Mouse (Mus musculus): ENCODE measurements around the gene Pnma1. TPM values are rescaled to one million over a fixed set of nuclear protein-coding genes. Genes with fewer than 3 reads are reported as not detected.

Gene Pnma1
- total and polyA plus RNA-seq, 3 experiments: 0.31 to 0.46 TPM; not detected in 1

GRCm38 (mm10) chr12:84148622-84149012, 328 bp upstream of the Pnma1 start:
- no peak for TF ChIP-seq CTCF (IDR thresholded peaks at IDR 0.05 in 2 of 3, conservative IDR thresholded peaks at IDR 0.05 in 1 of 3; ENCODE audit: control insufficient read depth in 1 of 3, insufficient read depth in 1 of 3, low read depth in 2 of 3, low read length in 3 of 3, poor library complexity in 1 of 3, severe bottlenecking in 1 of 3)
- TF ChIP-seq POLR2A (IDR thresholded peaks at IDR 0.05; ENCODE audit: control insufficient read depth in 1 of 2, insufficient read depth in 1 of 2, low read depth in 1 of 2, low read length in 2 of 2, poor library complexity in 1 of 2): no peak
- TF ChIP-seq USF1 (IDR thresholded peaks at IDR 0.05; ENCODE audit: low read depth, low read length): no peak
- no peak for TF ChIP-seq GABPA (IDR thresholded peaks at IDR 0.05; ENCODE audit: low read depth, low read length)
- no peak for TF ChIP-seq GATA1 (IDR thresholded peaks at IDR 0.05; ENCODE audit: low read depth, low read length)
- no peak for TF ChIP-seq NRF1 (IDR thresholded peaks at IDR 0.05; ENCODE audit: insufficient read depth, low read depth, low read length, poor library complexity, severe bottlenecking)
- no peak for TF ChIP-seq KAT2A (conservative IDR thresholded peaks at IDR 0.05; ENCODE audit: low read depth, low read length)
- no peak for TF ChIP-seq MYB (IDR thresholded peaks at IDR 0.05; ENCODE audit: low read depth, low read length)
- no peak for TF ChIP-seq MXI1 (IDR thresholded peaks at IDR 0.05; ENCODE audit: low read depth, low read length)
- no peak for TF ChIP-seq MAZ (IDR thresholded peaks at IDR 0.05; ENCODE audit: low read depth, low read length)
- no peak for TF ChIP-seq SIN3A (IDR thresholded peaks at IDR 0.05; ENCODE audit: low read length)
- no peak for TF ChIP-seq MYC (IDR thresholded peaks at IDR 0.05; ENCODE audit: low read depth, low read length)
- no peak for TF ChIP-seq ZNF384 (IDR thresholded peaks at IDR 0.05; ENCODE audit: low read depth, low read length)
- Histone ChIP-seq H3K4me3 (ENCODE audit: control insufficient read depth in 1 of 2, insufficient read depth in 1 of 2, low read depth in 2 of 2, low read length in 2 of 2) (peak overlapping the region in 1 of 2 experiments; percentile 49; a peak in 2 of 4 replicates), H3K27me3 (ENCODE audit: control insufficient read depth in 1 of 2, insufficient read depth in 2 of 2, low read length in 2 of 2) (no peaks in the 10 kb centered on the region), H3K79me2 (ENCODE audit: control insufficient read depth, insufficient read depth, low read length, poor library complexity) (no peaks in the 10 kb centered on the region), H3K27ac (ENCODE audit: control insufficient read depth, low read depth, low read length) (no peak overlapping the region), H3K4me1 (ENCODE audit: control insufficient read depth in 1 of 2, insufficient read depth in 2 of 2, low read length in 2 of 2) (peaks cover 12 to 23% of the 10 kb centered on the region in 2 experiments), H3K9me3 (replicated peaks; ENCODE audit: insufficient read depth, low read length) (no peaks in the 10 kb centered on the region), H3K36me3 (ENCODE audit: control insufficient read depth in 1 of 2, insufficient read depth in 2 of 2, low read length in 2 of 2) (peaks cover 5 to 24% of the 10 kb centered on the region in 2 experiments), H3K9ac (ENCODE audit: control insufficient read depth, low read depth, low read length, poor library complexity, severe bottlenecking) (no peak overlapping the region)
- no peak for DNase-seq (ENCODE audit: low read depth, low spot score)

- TF ChIP-seq TCF12 (IDR thresholded peaks at IDR 0.05; ENCODE audit: low read depth, low read length) (no peak), USF1 (IDR thresholded peaks at IDR 0.05; ENCODE audit: low read depth, low read length) (no peak), ZC3H11A (IDR thresholded peaks at IDR 0.05; ENCODE audit: low read depth, low read length) (no peak), ZMIZ1 (IDR thresholded peaks at IDR 0.05; ENCODE audit: low read depth, low read length) (no peak), UBTF (IDR thresholded peaks at IDR 0.05; ENCODE audit: borderline replicate concordance, insufficient read depth, low read depth, low read length) (no peak), EP300 (IDR thresholded peaks at IDR 0.05; ENCODE audit: low read depth in 1 of 2, low read length in 2 of 2) (no peak), MYB (IDR thresholded peaks at IDR 0.05; ENCODE audit: low read depth, low read length) (no peak), RCOR1 (IDR thresholded peaks at IDR 0.05; ENCODE audit: low read depth, low read length) (no peak), GATA1 (IDR thresholded peaks at IDR 0.05; ENCODE audit: low read depth, low read length) (no peak), TBP (IDR thresholded peaks at IDR 0.05; ENCODE audit: low read depth, low read length) (no peak), NRF1 (IDR thresholded peaks at IDR 0.05; ENCODE audit: insufficient read depth, low read depth, low read length, poor library complexity, severe bottlenecking) (no peak), ELF1 (IDR thresholded peaks at IDR 0.05; ENCODE audit: low read depth, low read length) (no peak)
- no peaks in the 10 kb centered on the region for H3K79me2 ChIP-seq (ENCODE audit: control insufficient read depth, insufficient read depth, low read length, poor library complexity)
- no peaks in the 10 kb centered on the region for H3K27me3 ChIP-seq (ENCODE audit: control insufficient read depth in 1 of 2, insufficient read depth in 2 of 2, low read length in 2 of 2)
- no peak overlapping the region for H3K27ac ChIP-seq (ENCODE audit: control insufficient read depth, low read depth, low read length)
- no peaks in the 10 kb centered on the region for H3K9me3 ChIP-seq (replicated peaks; ENCODE audit: insufficient read depth, low read length)
- no peak overlapping the region for H3K4me3 ChIP-seq (ENCODE audit: control insufficient read depth in 1 of 2, insufficient read depth in 1 of 2, low read depth in 2 of 2, low read length in 2 of 2)
- no peaks in the 10 kb centered on the region for H3K4me1 ChIP-seq (ENCODE audit: control insufficient read depth in 1 of 2, insufficient read depth in 2 of 2, low read length in 2 of 2)
- no peak for DNase-seq (ENCODE audit: low read depth, low spot score)
- H3K36me3 ChIP-seq (ENCODE audit: control insufficient read depth in 1 of 2, insufficient read depth in 2 of 2, low read length in 2 of 2): no peaks in the 10 kb centered on the region
- H3K9ac ChIP-seq (ENCODE audit: control insufficient read depth, low read depth, low read length, poor library complexity, severe bottlenecking): no peak overlapping the region
Observed at GRCm38 (mm10) chr12:84142281-84143050, 5.8 kb downstream of the Pnma1 start.

Data from MEL (cell line).